Mouse (Mus musculus) Muller cell, postnatal 12 days (primary cell): ENCODE measurements around the gene Cpsf3.

Experiments used
- DNase-seq: peaks from one replicate; pipeline ENCODE4 v3.0.0-alpha.2; 2015; ENCODE audit errors: inconsistent ontology term

Gene Cpsf3

GRCm38 (mm10) chr12:21284761-21285441 is at the start of gene Cpsf3:
Gene Cpsf3, plus strand, starts transcription at chr12:21285391.
- DNase-seq, result no peak

GRCm38 (mm10) chr12:21241965-21242364 is 43.2 kb upstream of the Cpsf3 start:
- DNase-seq, result no peak

DNA sequence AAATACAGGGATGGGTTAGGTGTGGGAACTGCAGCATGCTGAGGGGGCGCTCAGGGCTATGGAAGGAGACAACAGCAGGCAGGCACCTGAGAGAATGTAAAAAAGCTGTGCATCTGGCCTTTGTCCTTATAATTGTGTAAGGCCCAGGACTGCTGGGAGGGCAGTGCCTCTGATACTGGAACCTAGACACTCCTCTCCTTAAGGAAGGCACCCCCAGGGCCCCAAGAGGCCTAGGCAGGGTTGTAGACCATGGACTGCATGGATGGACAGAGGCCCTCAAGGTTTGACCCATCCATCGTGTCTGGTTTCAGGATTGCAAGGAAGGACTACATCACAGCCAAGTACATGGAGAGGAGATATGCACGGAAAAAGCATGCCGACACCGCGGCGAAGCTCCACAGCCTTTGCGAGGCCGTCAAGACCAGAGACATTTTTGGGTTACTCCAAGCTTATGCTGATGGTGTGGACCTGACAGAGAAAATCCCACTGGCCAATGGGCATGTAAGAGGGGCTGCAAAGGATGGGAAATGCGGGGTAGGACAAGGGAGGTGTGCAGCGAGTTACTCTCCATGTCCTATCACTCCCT is 40.7 kb upstream of the Cpsf3 start:
- DNase-seq, result no peak

GRCm38 (mm10) chr12:21247711-21248392 is 37.3 kb upstream of the Cpsf3 start:
- no peak for DNase-seq

DNA sequence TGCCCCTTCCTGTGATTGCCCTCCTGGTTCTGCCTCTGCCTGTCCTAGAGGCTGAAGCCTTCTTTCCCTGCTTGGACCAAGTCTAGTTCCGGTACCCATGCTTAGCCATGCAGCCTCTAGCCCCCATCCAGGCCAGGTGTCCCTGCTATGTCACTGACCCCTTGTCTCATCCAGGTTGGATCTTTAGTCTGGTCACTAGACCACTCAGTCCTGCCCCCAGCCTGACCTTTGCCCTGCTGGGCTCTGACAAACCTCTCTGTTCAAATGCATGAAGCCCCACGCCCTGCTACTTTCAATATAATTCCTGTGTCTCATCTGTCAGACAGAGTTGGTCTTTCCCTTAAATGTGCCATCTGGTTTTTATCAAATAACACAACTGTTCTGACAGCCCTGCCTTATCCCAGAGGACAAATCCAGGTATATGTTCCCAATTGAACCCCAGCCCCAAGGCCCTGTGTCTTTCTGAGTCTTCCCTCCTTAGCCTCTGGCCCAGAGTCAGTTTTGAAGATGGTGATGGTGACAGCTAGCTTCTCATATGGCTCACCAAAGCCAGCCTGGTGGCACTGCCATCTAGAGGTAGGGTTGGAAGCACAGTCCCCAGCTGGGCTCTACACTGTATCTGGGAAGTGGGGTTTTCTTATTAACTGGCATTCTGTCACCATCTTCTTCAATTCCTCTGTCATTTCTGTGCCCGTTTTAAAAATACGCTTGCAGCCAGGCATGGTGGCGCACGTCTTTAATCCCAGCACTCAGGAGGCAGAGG is 24.5 kb upstream of the Cpsf3 start:
- DNase-seq, result no peak

DNA sequence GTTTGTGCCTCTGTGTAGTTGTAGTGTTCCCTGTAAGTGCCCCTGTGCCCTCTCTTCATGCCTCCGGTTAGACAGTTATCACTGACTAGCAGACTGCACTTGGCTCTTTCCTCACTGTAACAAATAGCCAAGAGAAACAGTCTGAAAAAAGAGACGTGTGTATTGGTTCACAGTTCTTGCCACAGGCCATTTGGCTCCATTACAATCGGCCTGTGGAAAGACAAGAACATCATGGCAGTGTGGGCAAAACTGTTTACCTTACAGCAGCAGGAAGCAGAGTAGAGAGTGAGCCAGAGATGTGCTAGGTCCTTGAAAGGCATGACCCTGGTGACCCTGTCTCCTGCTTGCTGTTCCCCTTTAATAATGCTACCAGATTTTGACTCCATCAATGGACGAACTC is 23.7 kb upstream of the Cpsf3 start:
- DNase-seq, result no peak

- no peak for DNase-seq
Observed at GRCm38 (mm10) chr12:21263256-21263655, 21.9 kb upstream of the Cpsf3 start.

DNA sequence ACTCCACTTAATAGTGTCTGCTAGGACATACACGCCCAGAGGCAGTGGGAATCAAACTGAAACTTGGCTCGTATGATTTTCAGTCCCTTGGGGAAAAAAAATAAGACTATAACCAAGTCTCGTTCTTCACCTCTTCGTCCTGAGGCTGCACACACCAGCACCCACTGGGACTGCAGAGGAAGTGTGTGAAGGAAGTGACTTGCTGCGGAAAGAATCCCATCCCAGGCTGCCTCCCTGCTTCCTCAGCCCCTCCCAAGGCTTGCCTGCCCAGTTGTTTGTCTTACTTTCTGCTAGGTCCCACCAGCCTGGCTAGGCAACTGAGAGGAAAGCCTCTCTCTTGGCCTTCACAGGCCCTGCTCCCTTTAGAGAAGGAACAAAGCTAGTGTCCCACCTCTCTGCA is 20.9 kb upstream of the Cpsf3 start:
- DNase-seq, result no peak

- DNase-seq, result no peak
Observed at GRCm38 (mm10) chr12:21264970-21265369, 20.2 kb upstream of the Cpsf3 start.

GRCm38 (mm10) chr12:21265501-21265900 is 19.7 kb upstream of the Cpsf3 start:
- DNase-seq, result no peak

DNA sequence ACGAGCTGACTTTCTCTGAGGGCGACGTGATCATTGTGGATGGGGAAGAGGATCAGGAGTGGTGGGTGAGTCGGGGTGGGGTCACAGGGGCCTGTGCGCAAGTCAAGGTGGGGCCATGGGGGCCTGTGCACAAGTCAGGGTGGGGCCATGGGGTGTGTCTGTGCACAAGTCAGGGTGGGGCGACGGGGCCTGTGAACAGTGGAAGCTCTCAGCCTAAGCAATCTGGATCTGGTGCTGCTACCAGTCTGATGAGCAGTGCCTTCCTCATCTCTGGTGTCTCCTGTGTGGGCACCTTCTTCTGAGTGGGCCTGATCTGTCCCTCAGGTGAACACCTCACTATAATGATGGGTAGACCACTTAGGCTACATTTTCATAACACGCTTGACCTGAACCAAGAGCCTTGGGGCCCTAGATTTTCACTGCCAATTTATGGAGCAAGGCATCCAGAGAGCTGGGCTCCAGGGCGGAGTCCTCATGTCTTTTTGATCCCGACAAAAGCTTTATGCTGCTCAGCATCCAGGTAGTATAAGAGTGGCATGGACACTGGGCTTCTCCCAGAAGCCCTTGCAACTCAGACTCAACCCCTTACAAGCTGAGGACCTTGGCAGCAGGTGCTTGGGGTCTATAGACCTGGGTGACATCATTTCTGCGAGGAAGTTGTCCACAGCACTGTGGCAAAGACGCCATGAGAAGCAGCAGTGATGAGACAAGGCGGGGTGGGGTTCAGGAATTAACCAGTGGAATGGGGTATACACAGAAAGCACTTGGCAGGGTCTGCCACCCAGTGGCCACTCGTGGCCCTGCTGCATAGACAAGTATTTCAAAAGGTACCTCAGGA is 19.0 kb upstream of the Cpsf3 start:
- DNase-seq, result peak; percentile 60

DNA sequence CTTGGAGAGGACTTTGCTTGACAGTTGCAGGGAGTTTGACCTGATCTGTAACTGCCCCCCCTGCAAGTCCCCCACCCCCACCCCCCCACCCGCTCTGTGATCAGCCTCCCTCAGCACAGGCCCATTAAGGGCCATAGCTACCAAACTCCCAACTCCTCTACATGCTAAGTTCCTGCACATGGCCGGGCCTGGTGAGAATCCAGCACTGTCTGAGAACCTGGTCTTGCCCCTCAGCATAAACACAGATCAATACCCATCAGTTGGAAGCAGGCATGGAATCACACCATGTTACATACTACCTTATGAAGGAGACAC is 18.4 kb upstream of the Cpsf3 start:
- no peak for DNase-seq

- DNase-seq, result no peak
Observed at GRCm38 (mm10) chr12:21268083-21268616, 17.0 kb upstream of the Cpsf3 start.

DNA sequence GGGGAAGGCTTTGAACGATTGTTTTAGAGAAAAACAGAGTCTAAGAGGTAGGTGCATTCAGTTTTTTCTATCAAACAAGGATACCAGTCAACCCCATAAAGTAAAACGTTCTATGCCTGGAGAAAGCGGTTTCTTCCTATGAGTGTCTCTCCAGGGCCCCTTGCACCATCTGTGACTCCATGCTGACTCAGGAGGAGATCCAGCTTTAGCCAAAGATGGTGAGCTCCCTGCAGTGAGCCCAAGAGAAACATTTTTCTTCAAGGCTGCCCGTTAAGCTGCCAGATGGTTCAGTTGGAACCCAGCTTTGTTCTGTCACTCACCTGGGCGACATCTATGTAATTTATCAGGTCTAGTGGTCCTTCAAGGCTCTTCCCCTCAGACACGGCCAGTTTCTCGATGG is 10.7 kb upstream of the Cpsf3 start:
- DNase-seq, result no peak

DNA sequence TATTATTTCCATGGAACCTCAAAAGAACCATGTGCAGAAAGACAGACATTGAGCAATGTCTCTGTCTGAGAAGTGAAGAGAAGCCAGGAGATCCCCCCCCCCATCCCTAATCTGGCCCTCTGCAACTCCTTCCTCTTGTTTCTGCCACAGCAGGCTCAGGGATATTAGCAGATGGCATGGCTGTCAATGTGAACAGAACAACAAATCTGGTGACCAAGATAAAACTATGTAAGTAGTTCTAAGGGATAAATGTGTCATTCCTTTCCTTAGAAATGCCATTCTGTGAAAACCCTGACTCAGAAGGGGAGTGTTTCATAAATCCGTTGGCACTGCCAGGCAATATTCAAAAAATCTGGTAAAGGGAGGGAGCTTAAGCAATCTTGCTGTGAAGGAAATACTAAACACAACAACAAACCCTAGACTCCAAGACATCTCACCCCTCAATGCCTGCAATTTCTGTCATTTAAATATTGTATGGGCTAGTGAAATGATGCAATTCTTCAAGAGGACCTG is 7.8 kb upstream of the Cpsf3 start:
- DNase-seq, result no peak

- DNase-seq, result no peak
Observed at GRCm38 (mm10) chr12:21285508-21286242, 484 bp downstream of the Cpsf3 start.

- DNase-seq, result peak; percentile 97
Observed at GRCm38 (mm10) chr12:21286243-21286622, 1.0 kb downstream of the Cpsf3 start, which contains the start of gene Itgb1bp1. Gene Itgb1bp1, minus strand, starts transcription at chr12:21286284.

DNA sequence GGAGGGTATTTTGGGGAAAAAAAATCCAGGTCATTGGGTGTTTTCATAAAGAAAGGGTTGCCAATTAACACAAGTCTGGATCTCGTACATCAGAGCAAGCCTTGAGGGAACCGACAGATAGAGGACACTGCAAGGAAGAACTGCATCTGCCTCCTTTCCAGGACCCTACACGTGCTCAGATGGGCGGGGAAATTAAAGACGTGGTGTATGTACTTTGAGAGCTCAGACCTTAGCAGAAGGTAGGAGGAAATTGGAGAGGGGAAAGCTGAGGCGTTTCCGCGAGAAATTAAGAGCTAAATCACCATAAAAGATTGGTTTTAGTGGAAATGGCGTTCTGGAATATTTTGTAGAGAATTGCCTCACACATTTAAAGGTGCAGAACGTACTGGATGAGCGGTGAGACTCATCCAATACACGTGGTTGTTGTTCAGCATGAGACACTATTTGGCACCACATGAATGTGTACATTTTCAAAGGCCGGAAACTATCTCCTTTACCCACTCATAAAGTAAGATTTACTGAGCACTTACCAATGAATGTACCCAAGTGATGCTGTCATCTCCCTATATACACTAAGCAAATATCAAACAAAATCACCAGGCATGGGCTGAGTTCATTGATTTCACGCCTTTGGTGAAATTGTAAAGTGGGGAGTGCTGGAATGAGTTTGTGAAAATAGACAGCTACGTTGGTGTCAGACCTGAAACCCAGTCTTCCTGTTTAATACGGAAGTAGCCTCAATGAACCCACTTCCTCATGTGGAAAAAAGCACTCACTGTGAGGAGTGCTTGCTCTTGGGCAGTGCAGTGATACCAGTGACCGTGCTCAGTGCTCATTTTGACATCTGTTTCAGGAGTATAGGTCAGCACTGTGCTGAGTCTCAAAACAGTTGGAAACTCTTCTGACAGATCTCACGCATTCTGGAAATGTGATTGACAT is 1.8 kb downstream of the Cpsf3 start:
- no peak for DNase-seq

DNA sequence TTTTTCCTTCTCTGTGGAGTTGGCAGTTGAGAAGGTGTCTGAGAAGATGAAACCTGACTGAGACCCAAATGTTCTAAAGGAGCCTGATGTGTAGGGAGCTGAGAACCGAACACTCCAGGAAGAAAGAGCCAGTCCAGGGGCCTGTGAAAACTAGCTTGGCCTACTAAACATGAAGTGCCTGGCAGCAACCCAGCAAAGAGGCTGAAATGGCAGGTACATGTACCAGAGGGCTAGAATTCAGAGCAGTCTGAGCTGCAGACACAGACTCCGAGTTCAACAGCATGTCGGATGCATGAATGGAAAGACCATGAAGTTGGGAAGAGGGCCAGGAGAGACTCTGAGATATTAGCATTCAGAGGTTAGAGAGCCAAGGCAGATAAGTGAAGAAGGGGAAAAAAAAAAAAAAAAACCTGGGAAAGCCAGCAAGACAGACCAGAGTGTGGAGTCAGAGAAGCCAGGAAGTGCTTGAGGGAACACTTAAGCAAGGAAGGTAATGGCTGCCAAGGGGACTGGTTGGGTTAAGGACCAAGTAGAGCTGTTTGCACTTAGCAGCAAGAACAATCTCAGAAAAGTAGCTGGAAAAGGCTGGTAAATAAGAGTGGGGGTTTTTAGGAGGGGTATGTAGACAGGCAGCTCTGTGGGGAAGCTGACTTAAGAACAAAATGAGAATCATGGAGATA is 3.7 kb downstream of the Cpsf3 start:
- no peak for DNase-seq
